Mouse (Mus musculus) layer of hippocampus, adult 2 months (tissue): ENCODE results near the gene Sema5b. TPM values are rescaled to one million over a fixed set of nuclear protein-coding genes. Genes with fewer than 3 reads are reported as not detected.

ENCODE experiments used
- DNase-seq, 2 experiments: peaks; one replicate each; pipeline ENCODE4 v3.0.0; 2022; ENCODE audit warnings: low spot score in 2 of 2
- H3K27ac ChIP-seq: fragments of 200-600 bp; 2 replicates; pipeline ENCODE4 v1.8.1; 2022
- H3K4me3 ChIP-seq: fragments of 200-600 bp; 2 replicates; pipeline ENCODE4 v1.8.1; 2022; ENCODE audit warnings: mild to moderate bottlenecking
- CTCF ChIP-seq: fragments of 200-600 bp; conservative IDR thresholded peaks from 2 replicates; pipeline ENCODE4 v1.8.1; 2022; ENCODE audit warnings: antibody characterized with exemption, mild to moderate bottlenecking, moderate library complexity
- total RNA-seq, 2 experiments: library from RNA; stranded (reverse); gene quantifications; 2 replicates each; pipeline ENCODE4 v1.2.3; 2021

Sema5b gene
- total RNA-seq, 2 experiments from 2014 or later, result 18.3 to 19.7 TPM

DNA sequence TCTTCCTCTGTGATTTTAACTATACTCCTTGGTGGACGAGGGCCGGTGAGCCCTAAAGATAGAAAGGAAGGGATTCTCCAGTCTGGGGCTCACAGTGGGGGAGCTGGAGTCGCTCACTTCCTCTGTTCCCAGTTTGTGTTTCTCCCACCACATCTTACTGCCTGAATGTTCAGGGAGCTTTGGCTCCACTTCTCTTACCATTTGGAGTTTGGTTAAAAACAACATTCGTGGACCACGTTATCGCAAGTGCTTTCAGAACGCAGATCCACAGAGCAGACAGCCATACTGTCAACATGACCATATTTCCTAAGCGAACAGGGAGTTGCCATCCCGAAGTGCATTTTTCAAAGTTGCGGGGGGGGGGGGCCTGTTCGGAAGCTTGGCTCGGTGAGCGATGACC lies 144.1 kb downstream of the Sema5b start:
- H3K27ac ChIP-seq, result no peak overlapping the region
- peak in 1 of 2 experiments; percentile 16 for DNase-seq
- no peak overlapping the region for H3K4me3 ChIP-seq
- no peak for TF ChIP-seq CTCF

DNA sequence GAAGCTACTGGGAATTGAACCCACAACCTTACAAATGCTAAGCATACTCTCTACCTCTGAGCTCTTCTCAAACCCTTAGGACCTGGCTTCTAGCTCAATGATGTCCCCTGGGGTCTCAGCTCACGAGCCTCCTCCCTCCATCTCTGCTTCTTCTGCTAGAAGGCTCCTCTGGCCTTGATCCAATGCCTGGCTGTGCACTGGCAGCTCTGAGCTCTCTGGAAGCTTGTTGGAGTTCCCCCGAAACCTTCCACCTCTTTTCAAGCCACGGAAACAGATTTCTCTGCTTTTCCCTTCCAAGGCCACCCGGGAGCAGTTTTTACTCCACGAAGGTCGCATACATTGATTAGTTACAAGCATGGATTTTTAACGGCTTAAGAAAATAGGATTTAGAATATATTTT lies 145.5 kb downstream of the Sema5b start:
- no peak for TF ChIP-seq CTCF
- DNase-seq, result no peak
- no peak overlapping the region for H3K4me3 ChIP-seq
- H3K27ac ChIP-seq, result no peak overlapping the region

DNA sequence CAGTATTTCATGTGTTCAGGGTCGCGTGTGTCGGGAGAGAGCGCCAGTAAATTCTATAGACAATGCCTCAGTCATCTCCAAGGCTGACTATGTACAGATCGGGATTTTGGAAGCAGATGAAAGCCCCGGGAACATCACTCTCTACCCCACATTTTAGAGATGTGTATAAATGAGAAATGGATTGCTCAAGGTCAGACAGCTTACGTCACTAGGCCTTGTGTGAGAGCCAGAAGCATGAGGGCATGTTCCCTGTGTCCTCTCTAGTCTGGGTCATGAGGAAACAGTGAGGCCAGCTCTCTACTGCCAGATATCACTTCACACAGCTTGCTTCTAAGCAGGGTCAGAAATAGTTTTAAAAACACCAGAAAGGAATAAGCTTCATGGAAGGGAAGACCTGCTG lies 150.7 kb downstream of the Sema5b start:
- H3K27ac ChIP-seq, result no peak overlapping the region
- DNase-seq, result no peak
- no peak overlapping the region for H3K4me3 ChIP-seq
- TF ChIP-seq CTCF, result no peak

DNA sequence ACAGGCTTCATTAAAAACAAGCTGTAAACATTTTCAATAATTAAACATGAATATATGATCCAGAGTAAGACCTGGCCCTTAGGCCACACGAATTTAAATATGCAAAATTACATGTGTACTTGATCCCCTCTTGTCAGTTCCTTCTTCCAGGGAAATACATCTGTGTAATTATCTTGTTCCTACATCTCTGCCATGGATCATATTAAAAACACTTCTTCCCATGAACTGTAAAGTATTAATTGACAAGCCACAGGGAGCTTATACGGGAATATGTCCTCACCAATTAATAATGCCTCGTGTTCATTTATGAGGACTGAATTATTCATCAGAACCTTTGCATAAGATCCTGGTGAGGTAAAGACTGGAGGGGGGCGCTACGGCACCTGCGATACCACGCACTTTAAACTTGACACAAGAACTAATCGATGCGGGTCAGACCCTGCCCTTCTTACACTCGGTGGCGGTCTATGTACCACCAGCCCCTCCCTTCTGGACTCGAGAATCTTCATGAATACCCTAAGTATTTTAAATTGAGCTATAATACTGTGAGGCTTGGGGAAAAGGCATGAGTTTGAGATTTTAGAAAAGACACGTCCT lies 153.4 kb downstream of the Sema5b start:
- H3K4me3 ChIP-seq, result no peak overlapping the region
- TF ChIP-seq CTCF, result no peak
- no peak overlapping the region for H3K27ac ChIP-seq

DNA sequence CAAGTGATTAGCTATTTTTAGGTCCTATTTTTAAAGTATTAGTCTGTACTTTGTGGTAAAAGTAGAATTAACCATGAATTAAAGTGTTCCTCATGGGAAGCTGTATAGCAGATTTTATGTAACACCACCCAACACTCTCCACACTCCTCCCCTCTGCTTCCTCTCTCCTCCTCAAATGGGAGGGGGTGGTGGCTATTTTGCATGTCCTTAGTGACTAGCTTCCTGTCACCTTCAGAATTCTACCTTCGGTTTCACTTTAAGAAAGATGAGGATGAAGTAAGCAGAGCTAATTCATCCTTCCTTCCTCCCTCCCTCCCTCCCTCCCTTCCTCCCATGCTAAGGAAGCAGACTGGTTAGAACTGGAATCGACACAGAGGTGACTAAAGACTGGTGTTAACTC lies 155.2 kb downstream of the Sema5b start:
- TF ChIP-seq CTCF, result no peak
- no peak for DNase-seq
- H3K4me3 ChIP-seq, result no peak overlapping the region
- H3K27ac ChIP-seq, result no peak overlapping the region

More for the DNA sequence above, 153.4 kb downstream of the Sema5b start:
- no peak for DNase-seq

DNA sequence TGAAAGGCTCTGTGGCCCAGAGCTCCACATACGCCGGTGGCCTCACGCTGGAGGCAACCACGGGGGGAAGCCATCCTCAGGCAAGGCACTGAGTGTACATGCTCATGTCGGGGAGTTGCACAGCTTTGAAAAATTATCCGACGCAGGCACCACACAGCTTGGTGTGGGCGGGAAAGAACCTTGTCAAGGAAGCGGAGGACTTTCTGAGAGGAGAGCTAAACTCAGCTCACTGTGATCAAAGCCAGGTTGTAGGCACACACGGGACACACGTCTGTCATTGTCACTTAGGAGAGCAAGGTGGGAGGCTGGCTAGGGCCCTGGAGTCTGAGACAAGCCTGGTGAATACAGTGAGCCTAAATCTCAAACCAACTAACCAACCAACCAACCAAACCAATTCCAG lies 160.9 kb downstream of the Sema5b start:
- H3K4me3 ChIP-seq, result no peak overlapping the region
- H3K27ac ChIP-seq, result no peak overlapping the region
- peak in 1 of 2 experiments; percentile 57 for DNase-seq
- no peak for TF ChIP-seq CTCF

DNA sequence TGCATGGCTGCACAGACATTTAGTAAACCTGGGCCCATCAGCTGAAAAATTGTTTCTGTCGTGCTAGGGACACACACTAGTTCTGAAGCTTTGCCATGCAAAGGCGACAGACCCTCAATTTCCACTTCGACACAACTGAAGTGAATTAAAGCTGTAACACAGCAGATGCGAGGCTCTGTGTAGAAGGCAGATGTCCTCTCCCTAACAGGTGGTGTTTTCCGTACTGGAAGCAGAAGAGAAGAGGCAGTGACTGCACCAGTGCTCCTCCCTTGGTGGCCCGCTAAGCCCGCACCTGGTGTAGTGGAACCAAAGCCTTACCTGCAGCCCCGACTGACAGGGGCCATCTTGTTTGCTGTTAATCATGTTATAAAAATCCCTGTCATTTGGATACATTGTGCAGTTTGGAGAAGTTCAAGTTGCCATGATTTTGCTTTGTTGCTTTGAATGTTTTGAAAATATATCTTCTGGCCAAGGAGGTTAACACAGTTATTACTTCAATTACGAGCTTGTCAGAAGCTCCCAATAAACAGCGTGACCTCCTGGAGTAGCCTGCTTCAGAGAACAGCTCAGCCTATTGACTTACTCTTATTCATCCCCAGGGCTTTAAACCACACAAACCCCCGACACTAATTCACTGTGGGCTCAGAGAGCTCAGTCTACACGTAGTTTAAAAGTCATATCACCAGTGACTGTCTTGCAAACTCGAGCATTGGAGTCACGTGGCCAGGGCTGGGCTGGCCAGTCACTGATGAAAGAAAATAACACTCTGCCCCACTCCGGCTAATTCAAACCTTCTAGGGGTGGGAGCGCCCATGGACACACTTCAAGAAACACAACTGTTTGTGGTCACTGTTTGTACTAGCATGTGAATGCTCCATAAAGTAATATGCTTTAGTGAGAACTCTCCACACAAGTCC lies 163.1 kb downstream of the Sema5b start:
- no peak overlapping the region for H3K27ac ChIP-seq
- no peak overlapping the region for H3K4me3 ChIP-seq
- TF ChIP-seq CTCF, result no peak
- peak; percentile 16 to 28 for DNase-seq

DNA sequence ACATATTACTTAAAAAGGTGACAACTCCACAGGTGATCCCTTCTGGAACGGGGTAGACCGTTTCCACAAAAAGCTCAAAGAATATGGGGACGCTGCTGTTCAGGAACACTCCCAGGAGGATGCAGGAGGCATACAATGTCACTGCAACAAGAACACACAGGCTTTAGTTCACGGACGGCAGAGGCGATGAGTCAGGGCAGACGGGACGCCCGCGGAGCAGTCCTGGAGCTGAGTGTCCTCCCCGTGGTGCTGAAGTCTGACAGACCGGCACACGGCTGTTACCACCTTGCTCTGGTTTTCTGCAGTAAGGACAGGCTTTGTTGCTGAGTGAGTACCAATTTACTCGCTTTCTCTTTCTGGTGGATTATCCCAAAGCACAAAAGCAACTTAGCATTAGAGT lies 163.9 kb downstream of the Sema5b start:
- Histone ChIP-seq H3K27ac (no peak overlapping the region), H3K4me3 (no peak overlapping the region)
- no peak for DNase-seq
- TF ChIP-seq CTCF, result no peak

DNA sequence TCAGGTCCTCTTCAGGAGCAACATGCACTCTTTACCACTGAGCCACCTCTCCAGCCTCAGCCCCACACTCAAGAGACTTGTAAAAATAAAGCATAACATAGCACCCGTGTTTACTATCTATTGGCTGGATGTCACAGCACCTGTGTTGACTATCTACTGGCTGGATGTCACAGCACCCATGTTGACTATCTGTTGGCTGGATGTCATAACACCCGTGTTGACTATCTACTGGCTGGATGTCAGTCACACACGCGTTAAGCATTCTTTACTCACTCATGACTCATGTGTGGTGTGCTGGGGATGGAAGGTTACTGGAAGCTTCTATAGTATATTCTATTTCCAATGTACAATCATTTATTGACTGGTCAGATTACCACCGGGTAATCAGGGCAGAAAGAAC lies 166.1 kb downstream of the Sema5b start:
- DNase-seq, result no peak
- Histone ChIP-seq H3K27ac (no peak overlapping the region), H3K4me3 (no peak overlapping the region)
- TF ChIP-seq CTCF, result no peak

DNA sequence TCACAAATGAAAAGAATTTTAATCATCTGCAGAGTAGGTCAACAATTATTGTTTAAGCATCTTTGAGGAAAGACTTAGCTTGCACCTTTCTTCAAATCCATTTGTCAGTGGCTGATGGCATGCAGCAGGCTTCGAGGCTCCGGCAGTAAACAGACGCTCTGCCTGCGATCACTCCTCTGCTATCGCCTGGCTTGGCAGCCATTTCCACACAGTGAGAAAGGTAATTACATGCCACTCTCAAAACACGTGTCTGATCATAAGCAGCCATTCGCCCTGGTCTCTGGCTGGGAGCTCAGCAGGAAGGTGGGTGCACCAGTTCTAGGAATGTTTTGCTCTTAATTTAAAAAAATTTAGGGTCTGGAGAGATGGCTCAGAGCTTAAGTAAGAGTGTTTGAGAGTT lies 170.1 kb downstream of the Sema5b start:
- DNase-seq, result peak in 1 of 2 experiments; percentile 18
- Histone ChIP-seq H3K27ac (peak overlapping the region; percentile 40; the same call in 1 of the 2 replicates), H3K4me3 (no peak overlapping the region)
- TF ChIP-seq CTCF, result no peak

DNA sequence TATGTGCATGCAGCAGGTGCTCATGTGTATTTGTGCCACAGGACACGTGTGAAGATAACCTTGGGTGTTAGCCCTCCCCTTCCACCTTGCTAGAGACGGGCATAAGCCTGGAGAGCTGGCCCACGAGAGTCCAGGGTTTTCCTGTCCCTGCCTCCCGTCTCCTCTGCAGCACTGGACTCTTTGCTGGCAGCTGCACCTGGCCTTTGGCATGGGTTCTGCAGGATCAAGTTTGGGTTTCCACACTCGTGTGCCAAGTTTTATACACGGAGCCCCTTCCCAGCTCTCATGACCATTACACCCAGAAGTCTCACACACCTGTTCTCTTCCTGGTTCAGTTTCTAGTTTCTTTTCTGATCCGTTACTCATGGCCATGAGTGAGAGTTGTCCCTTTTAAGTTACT lies 172.7 kb downstream of the Sema5b start:
- no peak for TF ChIP-seq CTCF
- Histone ChIP-seq H3K4me3 (no peak overlapping the region), H3K27ac (no peak overlapping the region)
- DNase-seq, result no peak

Other genes starting within 250 kb of the Sema5b start
- gene Sec22a, start 177.2 kb upstream of the Sema5b start, total RNA-seq, result 10 to 100 TPM; 13.7 to 16.7 TPM
- 1 to 10 TPM; 3.0 to 3.8 TPM for gene Pdia5, start 50.3 kb upstream of the Sema5b start, total RNA-seq
- 10 to 100 TPM; 66.3 to 69.1 TPM for gene Dirc2, start 228.2 kb downstream of the Sema5b start, total RNA-seq
- gene Hspbap1, start 229.2 kb downstream of the Sema5b start, total RNA-seq, result 1 to 10 TPM; 5.9 to 6.0 TPM